Mouse (Mus musculus): Measurements from ENCODE around the gene Mia2.
A peak's percentile ranks its signal among the peaks of the same experiment; 100 is the strongest.

The Mia2 gene

DNA sequence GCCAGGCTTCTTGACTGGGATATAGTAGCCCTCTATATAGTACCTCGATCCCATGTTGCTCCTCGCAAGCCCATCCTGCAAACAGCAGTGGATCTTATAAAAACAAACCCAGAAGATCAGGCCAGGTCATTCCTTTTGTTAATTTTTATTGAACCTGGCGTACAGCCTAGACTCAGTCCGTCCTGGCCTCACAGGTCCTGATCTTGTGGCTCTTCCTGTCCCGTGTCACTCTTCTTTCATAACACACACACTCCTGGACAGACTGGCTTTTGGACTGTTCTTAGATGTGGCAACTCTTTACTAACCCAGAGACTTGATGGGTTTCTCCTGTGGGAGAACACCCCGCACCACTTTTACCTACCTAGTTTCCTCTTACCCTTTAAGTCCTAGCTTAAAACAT lies 10.3 kb downstream of the Mia2 start:
- DNase-seq = no peak

GRCm38 (mm10) chr12:59106491-59106890 lies 10.9 kb downstream of the Mia2 start:
- no peak for DNase-seq

DNA sequence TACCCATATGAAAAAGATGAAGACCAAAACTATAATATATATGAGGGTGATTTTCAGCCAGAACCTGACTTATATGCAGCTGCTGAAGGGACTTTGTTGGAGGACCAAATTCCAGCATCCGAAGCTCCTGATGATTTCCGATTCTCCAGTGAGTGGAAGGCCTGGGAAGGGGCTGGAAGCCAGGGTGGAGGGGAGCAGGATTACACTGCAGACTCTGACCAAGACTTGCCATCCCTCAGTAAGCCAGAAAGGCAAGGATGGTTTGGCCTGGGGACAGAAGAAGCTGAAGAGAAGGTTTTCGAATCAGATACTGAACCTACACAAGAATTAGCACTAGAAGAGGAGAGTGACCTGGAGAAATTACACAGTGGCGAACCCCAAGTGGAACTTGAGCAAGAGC lies 12.3 kb downstream of the Mia2 start:
- no peak for DNase-seq

DNA sequence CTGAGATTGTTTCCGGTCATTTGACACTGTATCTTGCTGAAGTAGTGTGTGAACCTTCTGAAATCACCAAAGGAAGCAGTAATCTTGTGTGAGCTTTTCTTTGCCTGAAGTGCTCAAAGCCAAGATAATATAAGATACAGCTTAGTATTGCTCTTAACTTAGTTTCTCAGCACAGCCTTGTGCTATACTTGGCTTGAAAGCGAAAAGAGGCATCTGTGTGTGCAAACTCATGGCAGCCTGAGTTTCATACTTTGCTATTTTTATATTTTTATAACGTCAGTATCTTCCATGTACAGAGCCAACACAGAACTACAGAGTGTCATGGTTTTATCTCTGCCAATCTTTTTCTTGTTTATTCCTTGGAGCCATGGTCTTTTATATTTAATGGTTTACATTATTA lies 21.6 kb downstream of the Mia2 start:
- DNase-seq = no peak

DNA sequence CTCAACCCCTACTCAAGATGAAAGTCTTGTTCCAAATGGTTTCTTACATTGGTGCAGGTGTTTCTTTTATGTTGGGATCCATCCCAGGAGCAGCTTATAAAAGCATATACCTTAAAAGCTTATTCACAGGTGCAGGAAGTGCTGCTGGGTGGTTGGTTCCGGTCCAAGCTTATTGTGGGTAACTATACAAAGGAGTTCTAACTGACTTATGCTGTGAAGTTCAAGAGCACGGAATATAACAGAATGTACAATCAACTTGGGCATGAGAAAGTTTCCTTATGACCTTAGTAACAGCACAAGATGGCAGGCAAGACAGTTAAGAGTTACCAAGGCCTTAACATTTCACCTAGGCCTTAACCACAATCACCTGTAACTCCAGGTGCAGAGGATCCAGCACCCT lies 29.8 kb downstream of the Mia2 start:
- DNase-seq = no peak

DNA sequence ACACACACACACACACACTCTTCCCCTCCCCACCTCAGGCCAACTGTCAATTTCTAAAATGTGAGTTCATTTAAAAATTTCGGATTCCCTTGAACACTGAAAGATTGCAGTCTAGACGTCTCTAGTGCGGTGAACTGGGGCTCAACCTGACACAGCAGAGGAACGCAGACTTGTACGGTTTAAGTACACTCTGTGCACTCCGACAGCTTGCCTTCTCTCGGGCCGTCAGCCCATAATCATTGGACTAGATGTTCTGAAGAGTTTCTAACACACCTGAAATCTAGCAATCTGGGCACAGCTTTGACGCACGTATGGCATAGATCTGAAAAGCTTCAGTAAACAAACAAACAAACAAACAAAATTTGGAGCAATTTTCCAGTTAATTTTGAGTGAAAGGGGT lies 32.9 kb downstream of the Mia2 start:
- DNase-seq = no peak

DNA sequence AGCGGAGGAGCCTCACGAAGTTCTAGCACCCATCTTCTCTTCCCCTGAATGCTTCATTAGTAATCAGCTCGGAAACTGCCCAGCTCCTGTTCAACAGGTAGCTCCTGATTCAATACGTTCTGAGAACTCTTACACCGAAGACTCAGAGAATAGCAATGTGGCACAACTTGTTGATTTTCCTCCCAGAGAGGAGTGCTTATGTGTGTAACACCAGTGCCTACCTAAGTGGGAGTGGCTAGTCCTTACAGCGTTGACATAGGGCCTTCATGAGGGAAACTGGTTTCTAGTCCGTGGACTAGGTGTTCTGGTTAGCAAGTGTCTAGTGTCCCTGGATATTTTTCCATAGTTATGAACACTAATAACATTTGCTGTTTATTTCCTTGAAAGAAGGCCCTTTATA lies 33.4 kb downstream of the Mia2 start:
- no peak for DNase-seq

- no peak for DNase-seq
These were observed 34.0 kb downstream of the Mia2 start for GRCm38 (mm10) chr12:59129592-59129991.

DNA sequence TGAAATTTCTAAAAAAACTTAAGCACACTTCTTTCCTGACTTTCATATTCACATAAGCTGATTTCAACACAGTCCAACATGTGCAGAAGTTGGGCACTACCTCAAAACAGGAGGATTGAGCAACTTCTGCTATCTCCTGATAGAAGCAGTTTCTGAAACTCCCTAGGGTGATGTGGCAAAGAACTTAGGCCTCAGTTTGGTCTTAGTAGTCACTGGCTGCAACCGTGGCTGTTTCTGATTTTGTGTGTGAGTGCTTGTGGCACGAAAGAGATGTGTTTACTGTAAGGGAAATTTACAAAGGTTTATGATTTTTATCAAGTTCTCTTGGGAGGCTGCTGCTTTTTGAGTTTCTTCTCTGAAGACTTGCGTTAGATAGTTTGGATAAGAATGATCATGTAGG lies 34.6 kb downstream of the Mia2 start:
- DNase-seq = no peak

DNA sequence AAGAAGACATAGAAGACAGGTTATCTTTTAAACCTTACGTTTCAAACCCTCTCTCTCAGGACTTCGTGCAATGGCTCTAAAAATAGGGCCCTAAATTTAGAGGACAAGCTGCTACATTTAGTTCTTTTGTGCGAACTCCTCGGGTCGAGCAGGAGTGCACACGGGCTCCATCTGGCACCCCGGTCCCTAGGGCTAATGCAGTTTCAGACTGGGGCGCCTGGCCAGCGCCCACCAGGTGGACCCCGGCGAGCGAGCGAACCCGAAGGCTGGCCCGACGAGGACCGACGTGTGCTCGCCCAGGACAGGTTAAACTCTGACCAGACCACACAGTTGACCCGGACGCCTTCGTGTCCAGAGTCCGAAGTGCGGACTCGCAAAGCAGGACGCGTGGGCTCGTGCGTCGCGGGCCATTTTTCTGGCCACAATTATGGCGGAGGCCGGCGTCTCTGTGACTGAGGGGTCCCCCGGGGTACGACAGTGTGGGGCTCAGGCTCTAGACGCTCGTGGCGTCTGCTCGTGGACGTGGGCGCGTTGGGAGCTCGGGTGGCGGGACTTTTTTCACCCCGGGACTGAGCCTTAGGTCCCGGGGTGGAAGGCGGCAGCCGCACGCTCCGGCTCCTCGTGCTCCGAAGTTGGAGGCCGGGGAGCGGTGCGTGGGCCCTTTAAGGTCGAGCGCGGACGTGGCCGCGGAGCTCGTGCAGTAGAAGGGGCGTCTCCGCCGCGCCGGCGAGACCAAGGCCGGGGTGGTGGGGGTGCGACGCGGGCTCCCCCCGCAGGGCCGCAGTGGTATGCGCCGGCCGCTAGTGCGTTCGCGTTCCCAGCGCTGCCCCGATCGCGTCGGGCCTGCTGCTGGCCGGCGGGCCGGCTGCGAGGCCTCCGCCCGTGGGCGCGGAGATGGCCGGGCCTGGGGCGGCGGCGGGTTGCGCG lies 35.3 kb downstream of the Mia2 start:
- peak; percentile 94 for DNase-seq

- DNase-seq = no peak
These were observed 36.0 kb downstream of the Mia2 start for GRCm38 (mm10) chr12:59131578-59131946.

GRCm38 (mm10) chr12:59132462-59132861 lies 36.9 kb downstream of the Mia2 start:
- no peak for DNase-seq

DNA sequence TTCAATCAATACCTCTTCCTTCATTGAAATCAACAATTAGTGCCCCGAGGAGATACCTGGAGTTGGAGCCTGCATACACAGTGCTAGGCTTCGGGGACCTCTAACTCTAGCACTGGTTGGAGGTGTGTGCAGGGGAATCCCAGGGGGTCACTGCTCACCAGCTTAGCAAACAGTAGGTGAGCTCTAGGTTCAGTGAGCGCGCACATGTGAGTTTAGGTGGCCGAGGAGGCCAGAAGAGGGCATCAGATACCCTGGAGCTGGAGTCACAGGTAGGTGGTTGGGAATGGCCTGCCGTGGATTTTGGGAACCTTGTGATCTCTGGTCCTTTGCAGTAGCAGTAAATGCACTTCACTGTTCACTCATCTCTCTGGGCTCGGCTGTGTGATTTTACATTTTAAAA lies 37.3 kb downstream of the Mia2 start:
- no peak for DNase-seq

GRCm38 (mm10) chr12:59133437-59133999 lies 37.9 kb downstream of the Mia2 start:
- no peak for DNase-seq

DNA sequence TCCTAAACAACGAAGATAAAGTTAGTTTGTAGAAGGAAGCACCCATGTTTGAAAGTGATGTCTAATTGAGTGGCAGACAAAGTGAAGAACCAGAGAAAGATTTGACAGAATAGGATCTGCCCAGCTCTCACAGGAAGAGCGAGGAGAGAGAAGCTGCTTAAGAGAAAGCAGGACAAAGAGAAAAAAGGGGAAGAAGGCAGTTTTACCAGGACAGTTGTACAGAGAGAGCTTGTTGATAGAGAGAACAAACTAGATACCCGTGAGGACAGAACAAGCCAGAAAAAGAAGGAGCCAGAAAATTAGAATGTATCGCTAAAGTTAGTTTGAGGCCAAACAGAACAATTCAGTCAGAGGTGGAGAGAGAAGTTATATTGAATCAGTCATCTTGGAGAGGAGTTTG lies 39.5 kb downstream of the Mia2 start:
- DNase-seq = no peak

GRCm38 (mm10) chr12:59135533-59136300 lies 40.1 kb downstream of the Mia2 start:
- no peak for DNase-seq

DNA sequence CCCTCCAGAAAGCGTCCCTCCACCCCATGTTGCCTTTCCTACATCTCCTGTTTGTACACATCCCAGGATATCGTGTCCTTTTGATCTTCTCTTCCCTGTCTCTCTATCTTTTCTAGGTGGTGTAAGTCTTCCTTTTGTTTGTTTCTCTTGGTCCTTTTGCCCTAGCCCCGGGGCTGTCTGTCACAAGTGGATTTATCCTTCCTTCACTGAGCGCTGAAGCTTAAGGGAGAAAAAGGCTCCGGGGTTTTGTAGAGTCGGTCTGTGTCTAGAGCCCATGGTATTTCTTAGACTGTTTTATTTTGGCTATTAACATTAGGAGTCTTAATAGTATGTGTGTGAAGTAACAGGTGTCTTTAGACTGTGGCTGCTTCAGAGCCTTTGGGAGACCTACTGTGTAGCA lies 41.4 kb downstream of the Mia2 start:
- DNase-seq = no peak

GRCm38 (mm10) chr12:59139372-59139771 lies 43.8 kb downstream of the Mia2 start:
- no peak for DNase-seq

GRCm38 (mm10) chr12:59145130-59145529 lies 49.5 kb downstream of the Mia2 start:
- DNase-seq = no peak

DNA sequence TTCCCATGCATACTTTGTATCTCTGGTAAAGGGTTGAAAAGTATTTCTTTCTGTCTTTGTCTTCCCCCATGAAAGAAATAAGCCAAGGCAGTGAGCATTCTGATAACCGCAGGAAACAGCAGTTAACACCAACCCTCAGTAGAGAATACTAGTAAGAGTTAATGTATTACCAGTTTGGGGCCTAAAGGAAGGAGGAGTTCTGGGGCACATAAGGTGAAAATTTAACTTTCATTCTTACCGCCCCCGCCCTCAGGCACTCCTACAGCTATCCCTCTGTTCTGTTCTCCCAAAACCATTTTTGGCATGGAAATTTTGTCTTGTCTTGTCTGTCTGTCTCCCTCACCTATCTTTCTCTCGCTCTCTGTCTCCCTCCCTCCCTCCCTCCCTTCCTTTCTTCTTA lies 54.1 kb downstream of the Mia2 start:
- DNase-seq = no peak

DNA sequence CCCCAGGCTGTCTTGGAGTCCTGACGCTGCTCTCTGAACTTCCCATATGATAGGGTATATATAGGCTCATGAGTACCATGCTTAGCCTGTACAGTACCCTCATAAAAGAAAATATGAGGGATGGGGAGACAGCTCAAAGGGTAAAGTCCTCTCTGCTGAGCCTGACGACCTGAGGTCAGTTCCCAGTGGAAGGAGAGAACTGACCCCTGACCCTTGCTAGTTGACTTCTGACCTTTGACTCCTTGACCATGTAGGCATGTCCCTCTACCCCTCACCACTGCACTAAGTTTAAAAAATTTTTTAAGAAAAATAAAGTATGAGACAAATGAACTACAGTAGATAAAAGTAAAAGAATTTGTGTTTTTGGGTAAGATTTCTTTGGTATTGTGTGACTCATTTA lies 65.5 kb downstream of the Mia2 start:
- no peak for DNase-seq

GRCm38 (mm10) chr12:59162797-59163196 lies 67.2 kb downstream of the Mia2 start:
- DNase-seq = no peak

GRCm38 (mm10) chr12:59164522-59164921 lies 68.9 kb downstream of the Mia2 start:
- DNase-seq = no peak

DNA sequence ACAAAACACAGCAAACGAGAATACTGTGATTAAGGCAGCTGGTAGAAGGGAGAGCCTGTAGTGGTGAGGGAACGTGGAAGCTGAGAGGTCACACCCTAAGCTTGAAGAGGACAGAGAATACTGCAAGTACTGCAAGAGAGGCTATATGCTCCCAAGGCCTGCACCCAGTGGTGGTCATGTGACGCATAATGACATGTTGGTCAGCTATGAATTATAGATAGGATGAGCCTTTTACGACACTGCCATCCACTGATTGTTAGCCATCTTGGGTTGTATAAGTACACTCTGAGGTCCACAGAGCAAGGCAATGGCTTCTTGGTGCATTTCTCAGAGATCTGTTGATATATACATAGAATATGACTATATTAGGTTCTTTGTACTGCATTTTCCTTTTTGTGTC lies 71.0 kb downstream of the Mia2 start:
- DNase-seq = no peak

Data from thymus, postnatal 4 days (tissue).